Mouse (Mus musculus) retina, embryonic 14.5 days (tissue): ENCODE measurements around the gene Ccdc85b.
A peak's percentile ranks its signal among the peaks of the same experiment; 100 is the strongest.

Source experiments
- DNase-seq: peaks from one replicate; pipeline ENCODE4 v3.0.0-alpha.2; 2015; ENCODE audit warnings: low spot score

Ccdc85b gene

GRCm38 (mm10) chr19:5481398-5481797 lies 23.7 kb upstream of the Ccdc85b start:
- DNase-seq: no peak

- DNase-seq: no peak
Observed at GRCm38 (mm10) chr19:5480016-5480415, 22.3 kb upstream of the Ccdc85b start.

GRCm38 (mm10) chr19:5477668-5478300 lies 20.1 kb upstream of the Ccdc85b start:
- DNase-seq: no peak

- no peak for DNase-seq
Observed at GRCm38 (mm10) chr19:5477004-5477667, 19.4 kb upstream of the Ccdc85b start.

- peak; percentile 34 for DNase-seq
Observed at GRCm38 (mm10) chr19:5475069-5475714, 17.5 kb upstream of the Ccdc85b start.

- peak; percentile 62 for DNase-seq
Observed at GRCm38 (mm10) chr19:5474281-5475068, 16.8 kb upstream of the Ccdc85b start.

- peak; percentile 81 for DNase-seq
Observed at GRCm38 (mm10) chr19:5473720-5474119, 16.0 kb upstream of the Ccdc85b start, which contains the start of gene Efemp2. Efemp2 (plus strand) TSS chr19:5473954.

- DNase-seq: no peak
Observed at GRCm38 (mm10) chr19:5472857-5473256, 15.2 kb upstream of the Ccdc85b start.

GRCm38 (mm10) chr19:5471846-5472245 lies 14.2 kb upstream of the Ccdc85b start:
- DNase-seq: no peak

- DNase-seq: no peak
Observed at GRCm38 (mm10) chr19:5468374-5468773, 10.7 kb upstream of the Ccdc85b start, which contains the start of gene Ctsw. Ctsw (minus strand) TSS chr19:5468507.

GRCm38 (mm10) chr19:5466916-5467500 lies 9.3 kb upstream of the Ccdc85b start:
- DNase-seq: no peak

- no peak for DNase-seq
Observed at GRCm38 (mm10) chr19:5465037-5465436, 7.3 kb upstream of the Ccdc85b start.

- peak; percentile 92 for DNase-seq
Observed at GRCm38 (mm10) chr19:5463791-5464562, 6.3 kb upstream of the Ccdc85b start.

GRCm38 (mm10) chr19:5463212-5463611 lies 5.5 kb upstream of the Ccdc85b start:
- DNase-seq: no peak

- DNase-seq: no peak
Observed at GRCm38 (mm10) chr19:5461411-5461810, 3.7 kb upstream of the Ccdc85b start.

GRCm38 (mm10) chr19:5460465-5460911 lies 2.8 kb upstream of the Ccdc85b start, which contains the start of gene Fibp:
Fibp (plus strand) TSS chr19:5460615.
- DNase-seq: peak; percentile 93

GRCm38 (mm10) chr19:5459896-5460295 lies 2.2 kb upstream of the Ccdc85b start:
- DNase-seq: no peak

- no peak for DNase-seq
Observed at GRCm38 (mm10) chr19:5459019-5459418, 1.3 kb upstream of the Ccdc85b start.

- peak; percentile 96 for DNase-seq
Observed at GRCm38 (mm10) chr19:5456922-5457745, 560 bp downstream of the Ccdc85b start.
